Mouse (Mus musculus): ENCODE measurements at regions not wholly inside any gene's neighbourhood (a gene's known extent, or its start where the extent isn't known, plus 50 kb on each side); places are given as distances from the start of the nearest gene placed in this dataset.
A peak's percentile ranks its signal among the peaks of the same experiment; 100 is the strongest.

GRCm38 (mm10) chr7:68858471-68859210 lies 109.6 kb upstream of the Arrdc4 start:
- DNase-seq (ENCODE audit: low spot score): peak; percentile 22

- DNase-seq (ENCODE audit: low spot score): peak; percentile 71
These were observed 103.0 kb upstream of the Arrdc4 start for GRCm38 (mm10) chr7:68851981-68852575.

GRCm38 (mm10) chr7:68844606-68845005 lies 95.6 kb upstream of the Arrdc4 start:
- DNase-seq (ENCODE audit: low spot score): no peak

GRCm38 (mm10) chr7:68843374-68843773 lies 94.3 kb upstream of the Arrdc4 start:
- no peak for DNase-seq (ENCODE audit: low spot score)

- peak; percentile 44 for DNase-seq (ENCODE audit: low spot score)
These were observed 85.1 kb upstream of the Arrdc4 start for GRCm38 (mm10) chr7:68833977-68834791.

- peak; percentile 61 for DNase-seq (ENCODE audit: low spot score)
These were observed 84.5 kb upstream of the Arrdc4 start for GRCm38 (mm10) chr7:68833517-68833916.

- DNase-seq (ENCODE audit: low spot score): peak; percentile 88
These were observed 80.8 kb upstream of the Arrdc4 start for GRCm38 (mm10) chr7:68829861-68830260.

- DNase-seq (ENCODE audit: low spot score): no peak
These were observed 75.4 kb upstream of the Arrdc4 start for GRCm38 (mm10) chr7:68824399-68824798.

GRCm38 (mm10) chr7:68823646-68824045 lies 74.6 kb upstream of the Arrdc4 start:
- no peak for DNase-seq (ENCODE audit: low spot score)

- DNase-seq (ENCODE audit: low spot score): peak; percentile 66
These were observed 74.1 kb upstream of the Arrdc4 start for GRCm38 (mm10) chr7:68823189-68823588.

- DNase-seq (ENCODE audit: low spot score): no peak
These were observed 66.0 kb upstream of the Arrdc4 start for GRCm38 (mm10) chr7:68814823-68815666.

GRCm38 (mm10) chr7:68809782-68810181 lies 60.7 kb upstream of the Arrdc4 start:
- no peak for DNase-seq (ENCODE audit: low spot score)
